Mouse (Mus musculus): Measurements from ENCODE around the gene Ptprcap. TPM values are rescaled to one million over a fixed set of nuclear protein-coding genes. Genes with fewer than 3 reads are reported as not detected.
"Not testable (repeated sequence)": the region's sequence is repeated elsewhere in the genome, so short reads cannot be mapped to it uniquely, and the experiment has no call there.

Gene Ptprcap
- total RNA-seq (2021), result 1 to 10 TPM; 2.5 to 5.7 TPM
- 54.9 and 57.6 TPM in 2 replicates for polyA plus RNA-seq (2012; rRNA removed)
- long read RNA-seq, partial matches to known transcripts, result 0 of 2 reads
- long read RNA-seq, other reads (novel, unspliced or antisense), result 1 of 2 reads

- DNase-seq, result no peak
These were observed at the start of gene Ptprcap for GRCm38 (mm10) chr19:4153232-4153654. Ptprcap (plus strand) TSS chr19:4153604.

GRCm38 (mm10) chr19:4103792-4104191 lies 49.6 kb upstream of the Ptprcap start:
- no peak for DNase-seq

- no peak for DNase-seq
These were observed 48.7 kb upstream of the Ptprcap start for GRCm38 (mm10) chr19:4104675-4105194.

GRCm38 (mm10) chr19:4106654-4107053 lies 46.8 kb upstream of the Ptprcap start:
- DNase-seq, result no peak

GRCm38 (mm10) chr19:4108535-4108934 lies 44.9 kb upstream of the Ptprcap start:
- DNase-seq, result no peak

GRCm38 (mm10) chr19:4112063-4112960 lies 41.1 kb upstream of the Ptprcap start:
- DNase-seq, result no peak

GRCm38 (mm10) chr19:4113186-4113805 lies 40.1 kb upstream of the Ptprcap start:
- DNase-seq, result peak; percentile 98

GRCm38 (mm10) chr19:4113806-4114230 lies 39.6 kb upstream of the Ptprcap start:
- peak; percentile 68 for DNase-seq

GRCm38 (mm10) chr19:4114551-4114950 lies 38.9 kb upstream of the Ptprcap start:
- no peak for DNase-seq

- DNase-seq, result no peak
These were observed 38.3 kb upstream of the Ptprcap start for GRCm38 (mm10) chr19:4115144-4115543.

GRCm38 (mm10) chr19:4115816-4116215 lies 37.6 kb upstream of the Ptprcap start:
- no peak for DNase-seq

GRCm38 (mm10) chr19:4117006-4117405 lies 36.4 kb upstream of the Ptprcap start:
- DNase-seq, result no peak

GRCm38 (mm10) chr19:4118350-4118749 lies 35.1 kb upstream of the Ptprcap start:
- DNase-seq, result no peak

- no peak for DNase-seq
These were observed 33.5 kb upstream of the Ptprcap start for GRCm38 (mm10) chr19:4119716-4120487.

GRCm38 (mm10) chr19:4120496-4120895 lies 32.9 kb upstream of the Ptprcap start:
- no peak for DNase-seq

- DNase-seq, result peak; percentile 98
These were observed 32.2 kb upstream of the Ptprcap start for GRCm38 (mm10) chr19:4121097-4121805.

GRCm38 (mm10) chr19:4121896-4122295 lies 31.5 kb upstream of the Ptprcap start:
- not testable (repeated sequence) for DNase-seq

- DNase-seq, result no peak
These were observed 30.7 kb upstream of the Ptprcap start for GRCm38 (mm10) chr19:4122411-4123370.

GRCm38 (mm10) chr19:4124432-4124831 lies 29.0 kb upstream of the Ptprcap start:
- DNase-seq, result no peak

- DNase-seq, result not testable (repeated sequence)
These were observed 28.1 kb upstream of the Ptprcap start for GRCm38 (mm10) chr19:4125268-4125667.
